Mouse (Mus musculus) erythroblast, embryonic 14.5 days (primary cell): ENCODE data around the gene Rpgrip1.

Experiments used
- GATA1 ChIP-seq: IDR thresholded peaks from 2 replicates; pipeline ENCODE4 v1.6.1; 2012; ENCODE audit warnings: low read length, inconsistent platforms, mixed read lengths
- TAL1 ChIP-seq: IDR thresholded peaks from 3 replicates; pipeline ENCODE4 v1.6.1; 2012; ENCODE audit warnings: low read length, inconsistent platforms, mixed read lengths

GRCm38 (mm10) chr14:52146540-52146939 is 36.0 kb downstream of the Rpgrip1 start:
- TF ChIP-seq GATA1 (no peak), TAL1 (no peak)
